Mouse (Mus musculus) liver, postnatal 0 days (tissue): ENCODE measurements at regions not wholly inside any gene's neighbourhood (a gene's known extent, or its start where the extent isn't known, plus 50 kb on each side); places are given as distances from the start of the nearest gene placed in this dataset.

ENCODE experiments used
- CTCF ChIP-seq: sonication (generic); IDR thresholded peaks from 2 replicates; pipeline ENCODE4 v1.5.1; 2016; ENCODE audit warnings: antibody characterized with exemption, low read depth
- EP300 ChIP-seq: IDR thresholded peaks from 2 replicates; pipeline ENCODE4 v1.6.1; 2016; ENCODE audit warnings: antibody characterized with exemption, low read depth, mild to moderate bottlenecking

GRCm38 (mm10) chr13:5782540-5782939 lies 78.7 kb upstream of the Klf6 start:
- no peak for TF ChIP-seq CTCF
- TF ChIP-seq EP300 = no peak
